Mouse (Mus musculus) embryonic fibroblast, embryonic 13.5 days (primary cell): ENCODE measurements around the gene Ap3m1. TPM values are rescaled to one million over a fixed set of nuclear protein-coding genes. Genes with fewer than 3 reads are reported as not detected.

Experiments used
- H3K27ac ChIP-seq: 2 replicates; pipeline ENCODE4 v1.5.1; 2012; ENCODE audit warnings: low read length, control low read depth, inconsistent platforms; ENCODE audit not compliant: insufficient read depth
- H3K4me1 ChIP-seq: 2 replicates; pipeline ENCODE4 v1.6.1; 2011; ENCODE audit warnings: low read length; ENCODE audit not compliant: control insufficient read depth, insufficient read depth
- H3K4me3 ChIP-seq: 2 replicates; pipeline ENCODE4 v1.5.1; 2011; ENCODE audit warnings: mild to moderate bottlenecking, control low read depth, low read length; ENCODE audit not compliant: insufficient read depth
- CTCF ChIP-seq: IDR thresholded peaks from 2 replicates; pipeline ENCODE4 v1.5.1; 2011; ENCODE audit warnings: mild to moderate bottlenecking, control low read depth, low read length, moderate library complexity, borderline replicate concordance; ENCODE audit not compliant: insufficient read depth
- POLR2A ChIP-seq: IDR thresholded peaks from 2 replicates; pipeline ENCODE4 v1.6.1; 2011; ENCODE audit warnings: low read depth, mild to moderate bottlenecking, control low read depth, low read length, moderate library complexity
- polyA plus RNA-seq: library from polyadenylated mRNA; stranded (reverse); fragments of >200 nt; gene quantifications from 2 replicates; pipeline ENCODE4 v1.2.4, GENCODE M21; 2011; ENCODE audit warnings: low read depth; ENCODE audit not compliant: missing spikeins, insufficient read length

Ap3m1 gene
- polyA plus RNA-seq, 1 experiment: 102 TPM

- Histone ChIP-seq H3K4me1 (peaks cover 4% of the 10 kb centered on the region; the same call in 1 of the 2 replicates), H3K4me3 (no peak overlapping the region), H3K27ac (no peak overlapping the region)
- no peak for TF ChIP-seq POLR2A
- TF ChIP-seq CTCF: no peak
Observed at GRCm38 (mm10) chr14:21029025-21029659, 23.2 kb downstream of the Ap3m1 start.

GRCm38 (mm10) chr14:21027542-21027941 lies 24.8 kb downstream of the Ap3m1 start:
- Histone ChIP-seq H3K4me3 (no peak overlapping the region), H3K4me1 (peaks cover 4% of the 10 kb centered on the region; the same call in 1 of the 2 replicates), H3K27ac (no peak overlapping the region)
- TF ChIP-seq CTCF (no peak), POLR2A (no peak)

- no peak overlapping the region for H3K27ac ChIP-seq
- no peak for TF ChIP-seq POLR2A
- no peak for TF ChIP-seq CTCF
Observed at GRCm38 (mm10) chr14:21020435-21020834, 31.9 kb downstream of the Ap3m1 start.

DNA sequence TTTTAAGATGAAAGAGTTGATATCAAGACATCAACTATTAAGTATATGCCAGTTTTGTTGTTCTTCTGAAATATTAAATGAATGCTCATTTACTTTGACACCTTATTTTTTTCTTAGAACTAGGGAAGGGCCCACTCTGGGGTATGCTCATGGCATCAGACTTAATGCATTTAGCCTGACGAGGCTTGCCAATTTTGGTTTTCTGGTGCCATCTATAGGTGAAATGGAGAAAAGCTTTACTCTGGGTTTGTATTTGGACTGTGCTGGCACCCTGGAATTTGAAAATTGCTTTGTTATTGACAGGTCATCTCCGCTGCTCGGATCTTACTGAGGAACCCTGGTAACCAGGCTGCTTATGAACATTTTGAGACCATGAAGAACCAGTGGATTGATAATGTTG lies 33.3 kb downstream of the Ap3m1 start:
- Histone ChIP-seq H3K4me3 (no peak overlapping the region), H3K4me1 (no peaks in the 10 kb centered on the region), H3K27ac (no peak overlapping the region)
- TF ChIP-seq CTCF: no peak
- TF ChIP-seq POLR2A: no peak

More at GRCm38 (mm10) chr14:21020435-21020834, 31.9 kb downstream of the Ap3m1 start:
- H3K4me3 ChIP-seq: no peak overlapping the region
- no peaks in the 10 kb centered on the region for H3K4me1 ChIP-seq

DNA sequence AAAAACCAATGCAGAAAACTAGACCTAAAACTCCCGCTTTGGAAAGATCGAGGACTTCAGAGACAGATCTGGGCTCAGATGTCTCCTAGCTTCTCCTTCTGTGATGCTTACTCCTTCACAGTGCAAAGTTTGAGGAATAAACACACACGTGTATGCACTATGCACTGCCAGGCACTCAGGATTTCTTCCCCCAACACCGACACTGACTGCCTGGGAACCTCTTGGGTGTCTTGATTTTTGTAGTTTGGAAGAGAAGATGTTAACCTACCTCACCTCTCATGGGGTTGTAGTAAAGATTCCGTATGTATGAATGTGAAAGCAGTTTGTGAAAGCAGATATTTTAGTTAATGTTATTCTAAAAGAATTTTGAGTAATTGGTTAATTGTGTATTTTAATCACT lies 34.4 kb downstream of the Ap3m1 start:
- no peak overlapping the region for H3K27ac ChIP-seq
- no peak overlapping the region for H3K4me3 ChIP-seq
- no peaks in the 10 kb centered on the region for H3K4me1 ChIP-seq
- TF ChIP-seq CTCF: no peak
- no peak for TF ChIP-seq POLR2A

DNA sequence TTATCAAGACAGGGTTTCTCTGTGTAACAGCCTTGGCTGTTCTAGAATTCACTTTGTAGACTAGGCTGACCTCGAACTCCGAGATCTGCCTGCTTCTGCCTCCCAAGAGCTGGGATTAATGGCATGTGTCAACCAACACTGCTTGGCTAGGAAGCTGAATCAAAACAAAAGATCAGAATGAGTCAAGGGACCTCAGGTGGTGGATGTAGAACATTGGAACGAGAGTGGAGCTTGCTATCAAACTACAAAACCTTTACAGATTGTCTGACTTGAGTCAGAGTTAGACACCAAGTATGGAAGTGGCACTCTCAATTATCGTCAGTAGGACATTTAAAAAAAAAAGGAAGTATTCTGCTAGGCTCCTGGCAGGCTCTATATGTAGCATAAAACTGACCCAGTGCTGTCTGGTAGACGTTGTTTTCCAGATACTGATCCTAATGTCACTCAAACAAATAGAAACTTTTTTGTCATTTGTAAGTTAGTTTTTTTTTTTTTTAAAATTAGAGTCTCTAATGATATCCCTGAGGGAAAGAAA lies 38.4 kb downstream of the Ap3m1 start:
- TF ChIP-seq CTCF (no peak), POLR2A (no peak)
- no peak overlapping the region for H3K27ac ChIP-seq
- H3K4me3 ChIP-seq: no peak overlapping the region
- H3K4me1 ChIP-seq: no peaks in the 10 kb centered on the region

DNA sequence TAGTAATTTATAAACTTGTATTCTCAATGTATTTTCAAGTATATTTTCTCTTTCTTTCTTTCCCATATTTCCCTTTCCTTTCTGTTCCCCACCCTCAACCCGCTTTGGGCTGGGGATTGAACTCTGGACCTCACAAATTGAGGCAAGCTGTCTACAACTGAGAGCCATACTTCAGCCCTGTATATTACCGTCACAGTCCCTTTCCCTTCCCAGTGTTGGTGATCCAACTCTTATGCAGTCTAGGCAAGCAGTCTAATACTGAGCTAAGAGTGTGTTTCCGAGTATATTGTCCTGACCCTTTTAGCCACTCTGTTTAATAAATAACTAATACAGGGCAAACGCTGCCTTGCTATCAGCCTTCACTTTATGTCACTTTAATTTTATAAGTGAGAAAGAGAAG lies 52.7 kb downstream of the Ap3m1 start:
- Histone ChIP-seq H3K4me3 (no peak overlapping the region), H3K4me1 (no peaks in the 10 kb centered on the region; the same call in 1 of the 2 replicates), H3K27ac (no peak overlapping the region)
- no peak for TF ChIP-seq CTCF
- no peak for TF ChIP-seq POLR2A

GRCm38 (mm10) chr14:20997548-20997947 lies 54.8 kb downstream of the Ap3m1 start:
- no peak overlapping the region for H3K27ac ChIP-seq
- H3K4me1 ChIP-seq: no peaks in the 10 kb centered on the region
- TF ChIP-seq CTCF (no peak), POLR2A (no peak)
- H3K4me3 ChIP-seq: no peak overlapping the region

- no peak overlapping the region for H3K4me3 ChIP-seq
- TF ChIP-seq POLR2A (no peak), CTCF (no peak)
Observed at GRCm38 (mm10) chr14:20996361-20996760, 55.9 kb downstream of the Ap3m1 start.

DNA sequence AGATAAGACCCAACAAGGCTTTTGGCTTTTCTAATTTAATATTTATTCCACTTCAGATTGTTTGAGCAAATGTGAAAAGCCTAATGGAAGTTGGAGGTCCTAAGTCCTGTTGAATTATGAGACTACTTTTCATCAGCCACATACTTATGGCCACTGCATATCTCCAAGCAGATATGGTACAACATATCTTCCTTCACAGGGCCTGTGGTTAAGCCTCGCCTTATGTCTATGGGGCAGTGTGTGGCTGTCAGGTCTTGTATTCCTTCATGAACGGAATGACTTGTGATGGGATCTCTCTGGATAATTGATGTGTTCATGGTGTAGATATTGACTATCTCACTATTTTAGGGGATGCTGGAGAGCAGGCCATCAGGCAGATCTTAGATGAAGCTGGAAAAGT lies 56.8 kb downstream of the Ap3m1 start:
- Histone ChIP-seq H3K27ac (no peak overlapping the region), H3K4me3 (no peak overlapping the region), H3K4me1 (no peaks in the 10 kb centered on the region)
- TF ChIP-seq CTCF (no peak), POLR2A (no peak)

More at GRCm38 (mm10) chr14:20996361-20996760, 55.9 kb downstream of the Ap3m1 start:
- Histone ChIP-seq H3K4me1 (no peaks in the 10 kb centered on the region), H3K27ac (no peak overlapping the region)

GRCm38 (mm10) chr14:20994475-20994874 lies 57.8 kb downstream of the Ap3m1 start:
- TF ChIP-seq POLR2A: no peak
- TF ChIP-seq CTCF: no peak
- no peak overlapping the region for H3K27ac ChIP-seq
- H3K4me3 ChIP-seq: no peak overlapping the region
- no peaks in the 10 kb centered on the region for H3K4me1 ChIP-seq
